ENCODE assay signal across 14 mouse cellular contexts in genomic region chr5:117113330-117113729, GRCm38 (mm10). TPM values are rescaled to one million over a fixed set of nuclear protein-coding genes. Genes with fewer than 3 reads are reported as not detected.
A peak's percentile ranks its signal among the peaks of the same experiment; 100 is the strongest.
DNase-seq lines count a peak whose midpoint lies in the region; ATAC-seq lines count a peak whose summit lies in the region.
"Had no signal": no experiment of that assay in that cellular context is flagged by ENCODE, and none has a peak within 500 bp of the region (broad histone marks: within the 10 kb centered on the region; RNA-seq: fewer than 3 reads in every experiment).

No protein-coding gene starts in this region.

- H3K4me3 ChIP-seq in forebrain, embryonic 14.5 days (ENCODE audit: low read depth, low read length): no peak overlapping the region
- no peak overlapping the region for H3K4me3 ChIP-seq in forebrain, embryonic 12.5 days (replicated peaks)
- H3K4me3 ChIP-seq: embryonic facial prominence, embryonic 13.5 days; heart, embryonic 12.5 days had no signal

- H3K36me3 ChIP-seq in forebrain, embryonic 14.5 days (ENCODE audit: control insufficient read depth, insufficient read depth, low read length): peaks cover 40% of the 10 kb centered on the region
- peaks cover 51% of the 10 kb centered on the region for H3K36me3 ChIP-seq in forebrain, embryonic 12.5 days (replicated peaks)

- no peak overlapping the region for H3K27ac ChIP-seq in forebrain, embryonic 14.5 days (ENCODE audit: low read depth, low read length)
- H3K27ac ChIP-seq in forebrain, embryonic 12.5 days: no peak overlapping the region
- H3K27ac ChIP-seq: embryonic facial prominence, embryonic 13.5 days had no signal

- H3K4me1 ChIP-seq in forebrain, embryonic 14.5 days (ENCODE audit: control insufficient read depth, insufficient read depth, low read length): 0 out of 2 replicates have a peak, but pooled peaks cover 2% of the 10 kb centered on the region
- peaks cover 13% of the 10 kb centered on the region for H3K4me1 ChIP-seq in forebrain, embryonic 12.5 days

- H3K4me2 ChIP-seq in forebrain, embryonic 14.5 days (ENCODE audit: low read length): no peak overlapping the region
- H3K4me2 ChIP-seq in forebrain, embryonic 12.5 days: no peak overlapping the region
- H3K4me2 ChIP-seq: heart, embryonic 12.5 days had no signal

- intact Hi-C loops in left cerebral cortex, postnatal 4 days (cut with DNase I): no loop called here

- 89% methylated on average over 7 of the region's 7 CpGs for WGBS in forebrain, embryonic 14.5 days
- WGBS in forebrain, embryonic 12.5 days: 89% methylated on average over 7 of the region's 7 CpGs

- ATAC-seq in forebrain, embryonic 14.5 days: no peak
- no peak for ATAC-seq in forebrain, embryonic 12.5 days (ENCODE audit: low FRiP score)
- ATAC-seq in monocyte, adult 5-6 weeks (replicated peaks; ENCODE audit: insufficient number of reproducible peaks, low FRiP score, low TSS enrichment, poor library complexity, severe bottlenecking): no peak
- ATAC-seq: hindbrain, embryonic 16.5 days had no signal

- no peaks in the 10 kb centered on the region for H3K27me3 ChIP-seq in forebrain, embryonic 14.5 days (replicated peaks; ENCODE audit: control insufficient read depth, insufficient read depth, low read length)
- no peaks in the 10 kb centered on the region for H3K27me3 ChIP-seq in forebrain, embryonic 12.5 days
- H3K27me3 ChIP-seq: embryonic facial prominence, embryonic 13.5 days; heart, embryonic 12.5 days had no signal

- H3K9ac ChIP-seq in forebrain, embryonic 14.5 days (ENCODE audit: low read length): no peak overlapping the region
- no peak overlapping the region for H3K9ac ChIP-seq in forebrain, embryonic 12.5 days
- H3K9ac ChIP-seq: embryonic facial prominence, embryonic 13.5 days; heart, embryonic 12.5 days had no signal

- DNase-seq in forebrain, embryonic 14.5 days (ENCODE audit: low spot score): peak; percentile 50
- peak; percentile 31 for DNase-seq in left cerebral cortex, postnatal 4 days
- DNase-seq in left cerebral cortex, adult 11 months (ENCODE audit: low spot score): no peak
- peak; percentile 52 for DNase-seq in CD4-positive helper T cell, adult 2 months (ENCODE audit: low read depth, low spot score)
- DNase-seq in embryo, embryonic 10.5 days (ENCODE audit: low spot score): peak; percentile 49
- no peak for DNase-seq in frontal cortex, postnatal 10 days (ENCODE audit: low spot score in 2 of 2)
- DNase-seq: lung, adult 2 months; right cerebral cortex, adult 18-20 months had no signal

- no peaks in the 10 kb centered on the region for H3K9me3 ChIP-seq in forebrain, embryonic 14.5 days (replicated peaks; ENCODE audit: control insufficient read depth, low read length)
- no peaks in the 10 kb centered on the region for H3K9me3 ChIP-seq in forebrain, embryonic 12.5 days
- H3K9me3 ChIP-seq: embryonic facial prominence, embryonic 13.5 days; G1E; heart, embryonic 12.5 days had no signal

RNA-seq across cellular contexts. Expression of gene Suds3, which starts 2.6 kb away (rescaled TPM):
- 49.5 and 55.5 TPM in 2 replicates for polyA plus RNA-seq in forebrain, embryonic 14.5 days (2014; fragmentation: Nextera tagmentation; extraction: Ambion mirVana)
- polyA plus RNA-seq in forebrain, embryonic 12.5 days (2016; fragmentation: Nextera tagmentation; extraction: Ambion mirVana): 113 and 116 TPM in 2 replicates
- total RNA-seq in left cerebral cortex, postnatal 4 days (2021): 10 to 100 TPM; 81.4 to 81.6 TPM
- total RNA-seq in monocyte, adult 5-6 weeks (2017): 88.9 to 99.4 TPM (median 95.5 TPM) in 3 replicates

RNA-seq across cellular contexts. Expression of gene Taok3, which starts 6.6 kb away (rescaled TPM):
- polyA plus RNA-seq in forebrain, embryonic 14.5 days (2014; fragmentation: Nextera tagmentation; extraction: Ambion mirVana): 32.1 and 48.7 TPM in 2 replicates
- polyA plus RNA-seq in forebrain, embryonic 12.5 days (2016; fragmentation: Nextera tagmentation; extraction: Ambion mirVana): 24.3 and 24.8 TPM in 2 replicates
- total RNA-seq in left cerebral cortex, postnatal 4 days (2021): 10 to 100 TPM; 80.6 to 85.3 TPM
- total RNA-seq in monocyte, adult 5-6 weeks (2017): 81.6 to 108 TPM (median 90.0 TPM) in 3 replicates

Comparison
In these comparisons a context has a peak if more than half of its experiments do, and no peak if none do; other contexts are left out.
1. DNase-seq: peak in forebrain, embryonic 14.5 days (single experiment), left cerebral cortex, postnatal 4 days (single experiment), CD4-positive helper T cell, adult 2 months (single experiment) and embryo, embryonic 10.5 days (single experiment); none in left cerebral cortex, adult 11 months (single experiment) and frontal cortex, postnatal 10 days (0 of 2).